Mouse (Mus musculus) forebrain, postnatal 0 days (tissue): Measurements from ENCODE around the gene BC028528. TPM values are rescaled to one million over a fixed set of nuclear protein-coding genes. Genes with fewer than 3 reads are reported as not detected.
"Not testable (repeated sequence)": the region's sequence is repeated elsewhere in the genome, so short reads cannot be mapped to it uniquely, and the experiment has no call there.

Experiments
- ATAC-seq: fragments of 200-750 bp; cut with Nextera tagmentation; 2 replicates; pipeline ENCODE4 v1.8.0; 2017; ENCODE audit warnings: mild to moderate bottlenecking, moderate library complexity
- DNase-seq: peaks from one replicate; pipeline ENCODE4 v3.0.0-alpha.2; 2015
- H3K27ac ChIP-seq: fragments of 300-500 bp; sonication (generic); 2 replicates; pipeline ENCODE4 v1.5.1; 2014; ENCODE audit warnings: low read depth, mild to moderate bottlenecking, antibody characterized with exemption, low read length, moderate library complexity, mixed read lengths
- H3K27me3 ChIP-seq: fragments of 300-500 bp; sonication (generic); 2 replicates; pipeline ENCODE4 v1.6.1; 2014; ENCODE audit warnings: mild to moderate bottlenecking, low read length, mixed read lengths; ENCODE audit not compliant: insufficient read depth
- H3K36me3 ChIP-seq: fragments of 300-500 bp; sonication (generic); 2 replicates; pipeline ENCODE4 v1.6.1; 2014; ENCODE audit warnings: mild to moderate bottlenecking, moderate library complexity; ENCODE audit not compliant: insufficient read depth
- H3K4me1 ChIP-seq: fragments of 300-500 bp; sonication (generic); 2 replicates; pipeline ENCODE4 v1.6.1; 2014; ENCODE audit warnings: antibody characterized with exemption; ENCODE audit not compliant: insufficient read depth
- H3K4me2 ChIP-seq: fragments of 300-500 bp; sonication (generic); 2 replicates; pipeline ENCODE4 v1.6.1; 2014; ENCODE audit warnings: low read depth, mild to moderate bottlenecking, moderate library complexity
- H3K4me3 ChIP-seq: fragments of 300-500 bp; sonication (generic); 2 replicates; pipeline ENCODE4 v1.5.1; 2014; ENCODE audit warnings: low read depth, low read length, mixed read lengths
- H3K9ac ChIP-seq: fragments of 300-500 bp; sonication (generic); 2 replicates; pipeline ENCODE4 v1.6.1; 2014; ENCODE audit warnings: mild to moderate bottlenecking
- H3K9me3 ChIP-seq: fragments of 300-500 bp; sonication (generic); 2 replicates; pipeline ENCODE4 v1.6.1; 2016; ENCODE audit warnings: low read length
- CTCF ChIP-seq: sonication (generic); IDR thresholded peaks from 2 replicates; pipeline ENCODE4 v1.5.1; 2016; ENCODE audit warnings: antibody characterized with exemption, control low read depth, low read depth
- WGBS: fragments of 180-500 bp; shearing (Covaris S2); extraction: QIAGEN DNeasy Blood & Tissue Kit; methylation state at CpG from one replicate; pipeline ENCODE4 v1.1.7; 2014; 5-methylcytosine and 5-hydroxymethylcytosine counted together
- polyA plus RNA-seq: library from polyadenylated mRNA; unstranded; fragments of >200 nt; fragmentation: Nextera tagmentation; extraction: Ambion mirVana; gene quantifications from 2 replicates; pipeline ENCODE4 v1.2.1, GENCODE M21; 2015
- total RNA-seq: library from RNA; depleted of rRNA; stranded (reverse); fragments of >200 nt; gene quantifications from 2 replicates; pipeline ENCODE4 v1.2.3, GENCODE M21; 2014

The BC028528 gene
- total and polyA plus RNA-seq, 2 experiments from 2014 or later: 5.7 to 18.4 TPM

DNA sequence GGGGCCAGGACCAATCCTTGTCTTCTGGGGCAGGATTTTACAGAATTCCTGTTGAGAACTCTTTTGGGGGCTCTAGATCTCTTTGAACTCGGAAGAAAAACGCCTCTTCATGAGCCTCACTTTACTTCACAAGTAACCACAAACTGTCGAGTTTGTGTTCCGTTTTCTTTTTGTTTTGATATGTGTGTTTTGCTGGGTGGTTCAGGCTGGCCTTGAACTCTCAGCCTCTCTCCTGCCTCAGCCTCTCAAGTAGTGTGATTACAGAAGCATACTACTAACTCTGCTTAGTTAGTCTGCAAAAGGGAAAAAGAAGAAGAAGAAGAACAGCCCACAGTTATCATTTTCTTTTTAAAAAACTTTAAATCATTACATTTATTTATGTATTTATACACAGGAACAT is 32.4 kb upstream of the BC028528 start:
- Histone ChIP-seq H3K27me3 (no peaks in the 10 kb centered on the region), H3K9me3 (no peaks in the 10 kb centered on the region), H3K4me2 (no peak overlapping the region), H3K9ac (no peak overlapping the region), H3K36me3 (no peaks in the 10 kb centered on the region), H3K4me1 (no peaks in the 10 kb centered on the region), H3K27ac (no peak overlapping the region), H3K4me3 (no peak overlapping the region)
- 73% methylated on average over 4 of the region's 4 CpGs for whole genome bisulfite sequencing
- DNase-seq (no peak), ATAC-seq (no peak)
- TF ChIP-seq CTCF: no peak

DNA sequence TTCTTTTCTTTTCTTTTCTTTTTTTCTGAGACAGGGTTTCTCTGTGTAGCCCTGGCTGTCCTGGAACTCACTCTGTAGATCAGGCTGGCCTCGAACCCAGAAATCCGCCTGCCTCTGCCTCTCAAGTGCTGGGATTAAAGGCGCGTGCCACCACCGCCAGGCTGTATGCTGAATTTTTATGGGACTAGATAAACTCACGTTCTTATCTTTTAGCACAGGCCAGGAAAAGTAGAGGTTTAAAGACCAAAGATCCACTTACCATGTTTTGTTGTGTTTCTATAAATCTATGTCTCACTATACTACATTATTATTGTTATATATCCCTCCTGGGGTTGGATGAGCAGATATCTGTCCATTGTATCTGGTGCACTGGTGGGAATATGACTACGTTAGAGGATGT is 31.6 kb upstream of the BC028528 start:
- H3K27ac ChIP-seq, H3K27me3 ChIP-seq, ATAC-seq, H3K36me3 ChIP-seq, H3K4me2 ChIP-seq, H3K4me1 ChIP-seq, H3K9me3 ChIP-seq, DNase-seq, H3K4me3 ChIP-seq, H3K9ac ChIP-seq: not testable (repeated sequence)
- 89% methylated on average over 7 of the region's 7 CpGs for WGBS

DNA sequence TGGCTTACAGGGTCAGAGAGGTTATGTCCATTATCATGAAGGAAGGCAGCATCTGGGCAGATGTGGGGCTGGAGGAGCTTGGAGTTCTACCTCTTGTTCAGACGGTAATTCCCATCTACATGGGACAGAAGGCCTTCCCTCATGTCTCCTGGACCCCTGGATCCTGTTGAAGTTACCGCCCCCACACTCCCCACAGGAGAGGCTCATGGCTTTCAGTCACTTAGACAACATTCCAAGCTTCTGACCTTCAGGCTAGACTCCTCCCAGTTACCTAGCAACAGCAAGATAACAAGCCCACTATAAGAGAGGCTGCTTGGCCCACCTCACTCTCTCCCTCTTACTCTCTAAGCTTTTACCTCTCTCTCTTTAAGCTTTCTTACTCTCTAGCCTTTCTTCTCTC is 28.7 kb upstream of the BC028528 start:
- not testable (repeated sequence) for ATAC-seq, H3K4me2 ChIP-seq

DNA sequence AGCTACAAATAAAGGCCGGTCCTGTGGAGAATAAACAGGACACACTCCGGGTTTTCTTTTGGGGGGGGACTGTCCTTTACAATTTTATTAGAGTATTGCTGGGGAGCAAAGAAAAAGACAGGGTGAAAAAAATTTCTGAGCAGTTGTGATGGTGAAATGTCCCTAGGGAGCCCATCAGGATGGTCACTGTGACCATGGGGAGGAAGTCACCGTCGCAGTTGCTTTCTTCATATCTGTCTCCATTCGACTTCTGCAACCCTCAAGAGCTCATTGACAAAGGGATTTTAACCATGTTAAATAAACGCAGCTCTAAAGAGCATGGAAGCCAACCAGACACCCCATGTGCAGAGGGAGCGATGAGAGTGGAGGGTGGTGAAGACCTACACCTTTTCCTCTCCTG is 25.0 kb upstream of the BC028528 start:
- no peak for DNase-seq
- Histone ChIP-seq H3K9ac (no peak overlapping the region), H3K4me3 (no peak overlapping the region), H3K27me3 (no peaks in the 10 kb centered on the region), H3K4me1 (no peaks in the 10 kb centered on the region), H3K27ac (no peak overlapping the region), H3K4me2 (no peak overlapping the region), H3K9me3 (no peaks in the 10 kb centered on the region), H3K36me3 (no peaks in the 10 kb centered on the region)
- 72% methylated on average over 7 of the region's 7 CpGs for WGBS
- no peak for TF ChIP-seq CTCF
- ATAC-seq: no peak

More for the DNA sequence above, 28.7 kb upstream of the BC028528 start:
- not testable (repeated sequence) for H3K27ac ChIP-seq, H3K9me3 ChIP-seq, H3K27me3 ChIP-seq, DNase-seq, H3K4me1 ChIP-seq, H3K36me3 ChIP-seq, H3K4me3 ChIP-seq, H3K9ac ChIP-seq
- 73% methylated on average over 2 of the region's 2 CpGs for WGBS

DNA sequence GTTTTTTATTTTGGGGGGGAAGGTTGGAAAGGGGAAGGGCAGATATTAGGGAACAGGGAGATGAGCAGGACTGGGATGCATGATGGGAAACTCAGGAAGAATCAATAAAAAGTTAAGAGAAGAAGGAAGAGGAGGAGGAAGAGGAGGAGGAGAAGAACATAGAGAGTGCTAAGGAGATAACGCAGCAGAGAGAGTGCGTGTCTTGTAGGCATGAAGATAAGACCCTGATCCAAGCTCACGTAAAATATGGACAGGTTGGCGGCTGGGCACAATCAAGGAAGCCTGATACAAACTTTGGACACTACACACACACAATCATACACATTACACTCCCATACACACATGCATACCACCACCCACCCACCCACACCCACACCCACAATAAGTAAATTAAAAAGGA is 22.9 kb upstream of the BC028528 start:
- no peak for DNase-seq
- ATAC-seq: no peak
- Histone ChIP-seq H3K36me3 (no peaks in the 10 kb centered on the region), H3K9me3 (no peaks in the 10 kb centered on the region), H3K4me3 (no peak overlapping the region), H3K27me3 (no peaks in the 10 kb centered on the region), H3K4me1 (no peaks in the 10 kb centered on the region), H3K27ac (no peak overlapping the region), H3K9ac (no peak overlapping the region), H3K4me2 (no peak overlapping the region)
- 94% methylated on average over 4 of the region's 4 CpGs for WGBS
- no peak for TF ChIP-seq CTCF

DNA sequence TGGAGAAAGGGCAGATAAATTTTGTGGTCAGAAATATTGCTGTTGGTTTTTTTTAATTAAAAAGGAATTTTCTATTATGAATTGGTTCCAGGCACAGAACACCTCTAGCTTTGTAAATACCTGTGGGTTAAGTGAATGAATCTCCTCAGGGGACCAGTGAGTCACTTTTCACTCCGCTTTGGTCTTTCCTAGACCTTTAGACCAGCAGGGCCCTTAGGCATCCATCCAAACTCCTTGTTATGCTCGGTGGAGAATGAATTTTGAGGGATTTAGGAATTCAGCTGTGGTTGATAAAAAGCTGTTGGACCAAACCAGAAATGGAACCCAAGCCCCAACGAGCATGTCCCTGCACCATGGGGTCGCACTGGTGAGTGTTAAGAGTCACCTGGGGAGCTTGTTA is 15.8 kb upstream of the BC028528 start:
- TF ChIP-seq CTCF: no peak
- ATAC-seq: no peak
- WGBS: 42% methylated on average over 4 of the region's 4 CpGs

DNA sequence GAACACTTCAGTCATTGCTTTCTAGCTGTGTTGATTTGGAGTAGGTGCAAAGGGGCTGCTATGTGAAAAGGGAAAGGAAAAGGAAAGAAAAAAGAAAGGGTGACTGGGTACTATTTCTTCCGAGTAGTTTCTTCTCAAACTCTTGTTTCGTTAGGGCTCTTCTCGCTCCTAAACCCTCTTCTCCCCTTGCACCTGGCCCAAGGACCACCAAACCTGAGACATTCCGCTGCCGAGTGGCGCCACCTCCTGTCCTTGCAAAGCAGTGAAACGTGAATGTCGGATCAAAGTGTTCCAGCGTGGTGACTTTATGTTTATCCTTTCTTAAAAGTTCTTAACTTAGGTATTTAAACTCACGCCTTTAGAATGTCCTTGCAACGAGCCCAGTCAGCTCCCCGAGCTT is 15.1 kb upstream of the BC028528 start:
- peak; percentile 52 for DNase-seq

More for the DNA sequence above, 15.8 kb upstream of the BC028528 start:
- H3K4me1 ChIP-seq: peaks cover 25% of the 10 kb centered on the region
- no peak overlapping the region for H3K27ac ChIP-seq
- peaks cover 10% of the 10 kb centered on the region; the same call in 1 of the 2 replicates for H3K27me3 ChIP-seq
- no peak overlapping the region for H3K9ac ChIP-seq
- DNase-seq: no peak
- no peak overlapping the region for H3K4me3 ChIP-seq
- H3K9me3 ChIP-seq: no peaks in the 10 kb centered on the region
- H3K4me2 ChIP-seq: no peak overlapping the region
- no peaks in the 10 kb centered on the region for H3K36me3 ChIP-seq

More for the DNA sequence above, 15.1 kb upstream of the BC028528 start:
- no peaks in the 10 kb centered on the region for H3K9me3 ChIP-seq
- H3K27me3 ChIP-seq: peaks cover 10% of the 10 kb centered on the region; the same call in 1 of the 2 replicates
- H3K4me2 ChIP-seq: peak overlapping the region; percentile 50
- H3K9ac ChIP-seq: no peak overlapping the region
- peaks cover 25% of the 10 kb centered on the region for H3K4me1 ChIP-seq
- under 1% methylated on average over 12 of the region's 12 CpGs for WGBS
- TF ChIP-seq CTCF: peak; percentile 82
- no peaks in the 10 kb centered on the region for H3K36me3 ChIP-seq
- no peak overlapping the region for H3K4me3 ChIP-seq
- H3K27ac ChIP-seq: no peak overlapping the region
- no peak for ATAC-seq
